Mouse (Mus musculus) cerebellum, adult 18-20 months (tissue): ENCODE data around the gene Enox1.
A peak's percentile ranks its signal among the peaks of the same experiment; 100 is the strongest.

Experiments used
- DNase-seq, 2 experiments: peaks; one replicate each; pipeline ENCODE4 v3.0.0; 2021

Gene Enox1

DNA sequence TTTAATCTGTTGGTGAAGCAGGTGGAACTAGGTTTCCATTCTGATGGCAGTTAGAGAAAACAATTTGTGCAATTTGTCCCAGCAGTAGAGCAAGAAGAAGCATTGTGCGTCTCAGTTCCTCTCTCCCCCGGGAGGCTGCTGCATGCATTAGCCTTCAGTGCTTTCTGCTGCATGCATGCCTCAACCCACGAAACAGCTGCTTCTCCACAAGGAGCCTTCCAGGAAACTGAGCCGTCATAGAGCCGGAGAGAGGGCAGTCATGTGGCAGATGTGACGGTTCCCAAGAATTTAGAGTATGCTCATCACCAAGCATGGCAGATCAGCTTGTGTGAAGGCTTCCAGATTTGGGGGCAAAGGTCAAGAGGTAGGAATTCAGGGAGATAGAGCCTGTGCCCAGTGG, 480.4 kb downstream of the Enox1 start:
- DNase-seq: no peak

DNA sequence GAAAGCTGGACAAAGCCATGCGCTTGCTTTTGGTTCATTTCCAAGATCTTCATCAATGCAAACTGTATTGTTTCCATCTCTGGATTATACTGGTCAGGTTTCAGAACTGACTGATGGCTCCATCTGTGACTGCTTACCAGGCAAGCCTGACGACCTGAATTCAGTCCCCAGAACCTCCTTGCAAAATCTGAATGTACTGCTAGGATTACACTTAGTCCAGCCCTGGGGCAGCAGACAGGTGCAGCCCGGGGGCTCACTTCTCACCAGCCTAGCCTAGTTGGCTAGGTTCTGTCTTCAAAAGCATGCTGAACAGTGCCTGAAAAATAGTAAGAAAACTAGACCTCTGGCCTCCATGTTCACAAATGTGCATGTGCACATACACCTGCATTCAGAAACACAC, 481.6 kb downstream of the Enox1 start:
- DNase-seq: no peak

DNA sequence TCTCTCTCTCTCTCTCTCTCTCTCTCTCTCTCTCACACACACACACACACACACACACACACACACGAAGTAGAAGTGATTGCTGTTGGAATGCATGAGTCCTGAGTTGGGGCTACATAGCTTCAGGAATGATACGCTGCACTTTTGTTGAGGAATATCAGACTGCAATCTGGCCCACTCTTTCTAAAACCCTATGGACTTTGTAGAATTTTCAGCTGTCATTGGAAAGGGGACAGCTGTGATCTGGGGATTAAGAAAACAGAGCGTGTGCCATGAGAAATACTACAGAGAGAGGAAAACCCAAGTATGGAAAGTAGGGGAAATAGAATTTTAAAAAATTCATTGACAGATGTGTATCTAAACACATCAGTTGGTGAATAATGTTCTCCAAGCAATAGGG, 482.1 kb downstream of the Enox1 start:
- DNase-seq: no peak

DNA sequence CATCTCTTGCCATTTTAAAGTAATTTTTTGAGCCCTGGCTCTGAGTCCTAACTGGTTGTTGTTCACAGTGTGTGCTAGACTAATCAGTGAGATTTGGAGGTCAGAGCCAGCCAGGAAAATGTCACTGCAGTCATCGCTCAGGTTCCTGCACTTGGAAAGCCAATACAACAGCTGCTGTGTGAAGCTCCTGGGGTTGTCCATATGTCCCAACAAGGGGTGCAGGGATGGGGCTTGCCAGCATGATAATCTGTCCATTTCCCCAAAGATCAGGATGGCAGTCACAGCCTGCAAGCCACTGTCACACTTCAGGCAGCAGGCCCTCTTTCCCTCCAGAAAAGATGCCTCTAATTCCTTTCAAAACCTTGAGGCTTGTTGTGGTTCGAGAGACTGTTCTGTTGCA, 483.0 kb downstream of the Enox1 start:
- peak; percentile 89 to 91 for DNase-seq

DNA sequence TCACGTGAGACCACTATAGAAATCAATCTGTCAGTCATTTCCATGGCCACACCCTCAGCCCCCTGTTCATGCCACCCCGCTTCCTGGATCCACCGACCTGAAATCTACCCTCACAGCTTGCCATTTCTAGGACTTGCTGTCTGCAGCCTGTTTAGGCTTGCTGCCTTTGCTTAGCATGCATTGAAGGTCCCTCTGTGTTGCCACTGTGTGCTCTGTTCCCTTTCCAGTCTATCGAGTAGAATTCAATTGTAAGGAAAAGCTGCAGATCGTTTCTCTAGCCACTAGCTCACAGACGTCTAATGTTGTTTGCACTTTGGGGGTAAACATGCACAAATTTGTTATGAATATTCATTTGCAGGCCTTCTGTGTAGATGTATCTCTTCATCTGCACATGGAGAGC, 485.8 kb downstream of the Enox1 start:
- DNase-seq: no peak

DNA sequence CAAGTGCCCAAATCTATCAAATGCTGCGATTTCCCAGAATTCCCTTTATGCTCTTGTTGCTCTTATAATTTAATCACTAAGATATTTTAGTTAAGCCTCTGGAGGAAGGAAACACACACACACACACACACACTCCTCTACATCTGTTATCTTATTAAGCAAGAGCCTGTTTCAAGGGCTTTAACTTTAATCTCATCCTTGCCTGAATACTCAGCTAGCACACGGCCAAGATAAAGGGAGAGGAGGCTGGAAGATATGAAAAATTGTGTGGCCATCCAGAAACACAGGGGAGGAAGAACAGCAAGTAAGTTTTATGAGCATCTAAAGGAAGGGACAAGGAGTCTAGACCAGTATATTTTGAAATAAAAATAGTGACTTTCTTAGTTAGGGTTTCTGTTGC, 489.6 kb downstream of the Enox1 start:
- DNase-seq: no peak

DNA sequence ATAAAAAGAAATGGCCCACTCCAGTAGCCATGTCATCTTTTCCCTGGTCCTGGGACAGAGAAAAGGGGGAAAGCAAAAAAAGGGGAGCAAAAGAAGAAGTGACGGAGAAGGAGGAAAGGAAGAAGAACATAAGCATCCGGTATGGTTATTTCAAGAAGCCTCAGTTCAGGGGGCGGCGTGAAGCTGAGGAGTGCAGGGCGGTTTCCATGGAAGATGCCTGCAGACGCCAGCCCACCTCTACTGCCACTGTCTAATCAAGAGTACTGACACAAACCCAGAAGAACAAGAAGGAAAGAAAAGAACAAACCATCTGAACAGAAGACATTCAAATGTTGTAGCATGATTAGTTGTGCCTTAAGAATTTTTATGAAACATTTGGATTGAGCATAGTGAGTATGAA, 490.5 kb downstream of the Enox1 start:
- no peak for DNase-seq

DNA sequence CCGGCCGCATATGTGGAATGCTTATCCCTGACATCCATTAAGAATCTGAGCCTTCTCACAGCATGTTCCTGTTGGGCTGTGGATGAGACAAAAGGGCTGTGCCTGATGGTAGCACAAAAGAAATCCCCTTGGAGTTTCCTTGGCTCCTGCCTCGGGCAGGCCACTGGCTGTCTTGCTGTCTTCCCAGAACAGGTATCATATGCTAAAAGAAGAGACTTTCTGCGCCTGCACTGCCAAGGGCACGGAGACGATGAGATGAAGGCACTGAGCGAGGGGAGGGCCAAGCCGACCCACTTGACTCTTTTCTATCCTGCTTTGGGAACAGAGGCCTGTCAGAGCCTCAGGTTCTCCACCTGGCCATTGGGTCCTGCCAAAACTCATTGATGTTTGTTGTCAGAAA, 491.7 kb downstream of the Enox1 start:
- DNase-seq: peak; percentile 56 to 64

DNA sequence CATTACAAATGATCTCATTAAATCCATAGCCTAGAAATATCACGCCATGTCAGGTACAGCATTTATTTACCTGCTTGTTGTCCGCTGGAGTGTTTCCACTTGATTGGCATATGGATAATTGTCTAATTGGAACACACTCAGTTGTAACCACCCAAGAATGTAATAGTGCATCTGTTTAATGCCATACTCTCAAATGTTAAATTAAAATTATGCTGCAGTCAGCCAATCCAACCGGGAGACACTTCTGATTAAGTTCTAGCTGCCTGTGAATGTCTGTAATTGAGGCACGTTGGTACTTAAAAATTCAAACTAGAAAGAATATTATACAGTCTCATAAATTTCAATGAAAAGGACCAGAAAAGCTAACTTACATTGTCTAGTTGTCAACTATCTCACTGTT, 502.2 kb downstream of the Enox1 start:
- DNase-seq: no peak

DNA sequence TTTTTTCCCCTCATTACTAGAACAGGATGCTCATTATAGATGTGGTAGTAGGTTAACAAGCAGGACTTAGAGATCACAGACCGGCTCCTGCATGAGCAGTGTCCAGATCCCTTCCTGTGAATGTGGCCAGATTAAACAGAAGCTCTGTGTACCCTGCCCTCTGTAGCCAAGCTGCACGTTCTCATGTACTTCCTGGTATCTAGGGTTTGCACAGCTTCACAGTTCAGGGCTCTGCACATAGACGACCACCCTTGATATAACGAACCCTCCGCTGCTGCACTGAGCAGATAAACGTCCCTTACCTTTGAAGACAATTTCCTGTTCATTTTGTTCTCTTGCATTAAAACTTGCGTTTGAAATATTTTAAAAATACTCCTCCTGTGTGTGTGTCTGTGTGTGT, 505.7 kb downstream of the Enox1 start:
- DNase-seq: no peak

DNA sequence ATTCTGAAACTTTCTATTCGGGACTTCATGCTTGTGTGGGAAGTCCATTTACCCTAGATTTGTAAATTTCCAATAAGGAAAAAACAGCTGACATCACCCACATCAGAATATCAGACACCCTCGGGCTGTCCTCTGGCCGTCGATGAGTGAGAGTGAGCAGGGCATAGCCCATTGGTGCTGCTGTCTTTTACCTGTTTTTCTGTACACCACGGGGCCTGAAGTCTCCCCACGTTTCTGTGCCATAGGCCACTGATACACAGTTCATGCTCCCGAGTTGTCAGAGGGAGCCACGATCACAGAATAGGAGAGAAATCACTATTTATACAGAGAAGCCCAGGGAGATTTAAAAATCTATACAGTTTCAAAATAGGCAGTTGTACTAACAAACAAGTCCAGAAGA, 506.4 kb downstream of the Enox1 start:
- DNase-seq: no peak

DNA sequence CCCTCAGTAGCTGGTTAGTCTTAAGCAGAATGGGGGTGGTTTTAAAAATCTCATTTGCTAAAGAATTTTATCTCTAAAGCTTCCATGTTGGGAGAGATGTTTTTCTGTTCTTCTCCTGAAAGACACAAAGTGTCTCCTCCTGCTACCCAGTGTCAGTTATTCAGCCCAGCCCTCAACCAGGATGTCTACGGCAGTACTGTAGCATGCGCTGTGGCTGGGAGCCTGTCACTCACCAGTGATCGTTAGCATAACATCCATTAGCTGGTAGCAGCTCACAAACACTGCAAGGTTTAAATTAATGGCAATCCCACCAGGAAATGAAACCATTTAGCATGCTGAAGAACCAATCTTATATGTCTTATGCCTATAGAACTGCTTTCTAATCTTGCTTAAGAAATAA, 511.5 kb downstream of the Enox1 start:
- DNase-seq: no peak

DNA sequence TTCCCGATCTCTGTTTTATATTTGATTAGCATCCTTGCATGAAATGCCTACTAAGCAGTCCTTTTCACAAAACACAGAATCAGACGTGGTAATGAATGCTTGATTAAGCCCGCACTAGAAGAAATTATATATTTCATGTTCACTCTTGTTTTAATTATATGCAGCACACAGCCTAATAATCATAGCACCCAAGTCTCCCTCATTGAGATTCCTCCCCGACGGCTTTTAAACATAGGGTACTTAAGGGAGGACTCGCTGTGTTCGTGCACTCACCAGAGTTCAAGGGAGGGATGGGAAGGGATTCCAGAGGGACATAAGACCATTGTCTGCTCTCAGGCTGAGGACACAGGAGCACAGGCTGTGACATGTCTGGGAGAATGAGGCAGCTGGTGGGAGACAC, 512.9 kb downstream of the Enox1 start:
- DNase-seq: no peak

DNA sequence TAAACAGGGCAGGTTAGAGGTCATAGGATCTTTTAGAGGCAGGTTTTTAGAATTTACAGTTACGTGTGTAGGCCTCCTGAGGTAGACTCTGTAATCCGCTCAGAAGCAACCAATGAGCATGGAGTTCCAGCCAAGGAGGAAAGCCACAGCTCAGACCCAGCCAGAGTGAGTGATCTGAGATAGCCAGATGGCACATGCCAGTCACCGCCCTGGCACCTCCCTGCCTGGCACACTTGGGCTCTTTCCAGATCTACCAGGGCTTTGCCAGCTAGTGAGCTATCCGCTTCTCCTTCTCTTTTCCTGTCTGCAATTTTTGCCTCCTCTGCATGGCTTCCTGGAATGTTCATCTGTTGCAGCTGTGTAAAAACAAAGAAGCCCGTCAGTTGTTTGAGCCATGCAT, 514.4 kb downstream of the Enox1 start:
- DNase-seq: peak; percentile 71 to 82

DNA sequence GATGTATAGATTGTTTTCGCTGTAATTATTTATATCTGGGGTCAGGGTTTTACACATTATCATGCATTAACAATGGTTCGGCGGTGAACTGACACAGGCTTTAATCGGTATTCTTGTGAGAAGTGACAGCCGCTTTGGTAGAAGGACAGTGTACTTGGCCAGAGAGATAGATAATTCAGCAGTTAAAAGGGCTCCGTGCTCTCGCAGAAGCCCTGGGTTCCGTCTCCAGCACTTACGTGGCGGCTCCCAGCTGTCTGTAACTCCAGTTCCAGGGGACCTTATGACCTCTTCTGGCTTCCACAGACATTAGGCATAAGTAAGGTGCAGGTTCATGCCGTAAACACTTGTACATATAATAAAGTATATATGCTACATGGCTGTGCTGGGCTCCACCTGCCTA, 515.4 kb downstream of the Enox1 start:
- DNase-seq: no peak

DNA sequence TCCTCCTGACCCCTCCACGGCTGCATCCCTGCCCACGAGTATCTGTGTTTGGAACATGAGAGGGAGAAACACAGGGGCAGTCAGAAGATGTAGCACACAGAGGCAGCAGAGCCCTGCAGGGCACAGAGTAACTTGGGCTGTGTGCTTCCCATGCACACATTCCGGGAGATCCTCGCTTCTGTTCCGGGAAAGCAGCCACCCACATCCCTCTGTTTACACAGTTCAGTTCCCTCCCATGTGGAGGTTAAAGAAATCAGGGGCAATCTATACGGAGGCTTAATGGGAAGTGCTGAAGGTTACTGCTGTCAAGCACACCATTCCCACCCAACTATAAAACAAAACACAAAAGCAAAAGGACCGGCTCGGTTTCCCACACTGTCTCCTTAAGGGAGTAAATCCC, 516.6 kb downstream of the Enox1 start:
- DNase-seq: no peak

DNA sequence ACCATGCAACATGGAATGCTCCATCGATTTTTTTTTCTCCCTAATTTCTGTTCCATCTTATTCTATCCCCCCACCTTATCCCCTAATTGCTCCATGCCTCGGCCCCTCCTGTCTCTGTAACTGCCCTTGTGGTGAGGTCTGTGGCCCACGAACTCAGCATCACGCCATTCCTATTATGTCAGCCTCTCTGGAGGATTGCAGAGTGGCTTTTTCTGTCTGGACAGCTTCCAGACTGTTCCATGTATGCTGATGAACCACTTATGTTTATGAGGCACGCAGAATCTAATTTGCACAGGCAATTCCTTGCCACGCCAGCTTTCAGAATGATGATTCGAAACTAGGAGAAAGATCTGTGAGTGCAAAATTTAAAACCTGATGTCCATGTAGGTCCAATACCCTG, 521.4 kb downstream of the Enox1 start:
- no peak for DNase-seq

DNA sequence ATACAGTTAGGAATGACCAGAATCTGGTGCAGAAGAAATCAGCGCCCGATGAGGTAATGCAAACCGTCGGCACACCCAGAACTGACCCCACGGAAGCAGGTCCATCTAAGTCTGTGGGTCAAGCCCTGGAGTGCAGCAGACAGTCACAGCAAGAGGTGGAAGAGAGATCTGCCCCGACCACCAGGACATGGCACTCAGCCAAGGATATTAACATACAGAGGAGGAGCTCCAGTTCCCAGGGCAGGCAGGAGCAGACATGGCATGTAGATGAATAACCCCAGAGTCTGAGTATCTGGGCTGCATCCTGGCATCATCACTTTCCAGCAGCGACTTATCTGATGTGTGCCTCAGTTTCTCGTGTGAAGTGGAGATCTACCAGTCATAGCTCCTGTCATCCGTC, 523.3 kb downstream of the Enox1 start:
- DNase-seq: peak in 1 of 2 experiments; percentile 13

DNA sequence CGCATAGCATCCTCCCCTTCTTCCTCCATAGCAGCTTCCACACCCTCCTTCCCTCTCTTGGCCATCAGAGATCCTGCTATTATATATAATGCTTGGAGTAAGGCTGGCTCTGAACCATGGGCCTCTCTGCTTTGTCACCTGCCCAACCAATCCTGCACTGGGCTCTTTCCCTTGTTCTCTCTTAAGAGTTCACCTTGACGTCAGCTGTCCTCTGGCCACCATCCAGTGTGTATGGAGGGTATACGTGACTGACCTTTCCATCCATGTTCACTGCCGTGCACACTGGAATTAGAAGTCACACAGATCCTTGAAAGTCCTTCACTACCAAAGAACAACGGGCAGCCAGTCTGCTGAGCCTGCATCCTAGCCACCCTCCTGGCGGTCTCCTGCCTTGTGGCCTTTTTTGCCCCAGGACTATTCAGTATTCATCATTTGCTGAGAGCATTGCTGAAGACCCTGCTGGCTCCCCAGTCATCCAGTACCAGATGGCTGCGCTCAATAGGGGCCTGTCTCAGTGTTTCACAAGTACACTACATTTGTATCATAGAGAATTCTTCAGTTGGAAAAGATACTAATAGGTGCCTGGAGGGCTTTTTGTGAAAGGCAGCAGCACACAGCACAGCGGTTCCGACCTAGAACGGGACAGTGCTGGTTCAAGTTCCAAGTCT, 526.5 kb downstream of the Enox1 start:
- no peak for DNase-seq

DNA sequence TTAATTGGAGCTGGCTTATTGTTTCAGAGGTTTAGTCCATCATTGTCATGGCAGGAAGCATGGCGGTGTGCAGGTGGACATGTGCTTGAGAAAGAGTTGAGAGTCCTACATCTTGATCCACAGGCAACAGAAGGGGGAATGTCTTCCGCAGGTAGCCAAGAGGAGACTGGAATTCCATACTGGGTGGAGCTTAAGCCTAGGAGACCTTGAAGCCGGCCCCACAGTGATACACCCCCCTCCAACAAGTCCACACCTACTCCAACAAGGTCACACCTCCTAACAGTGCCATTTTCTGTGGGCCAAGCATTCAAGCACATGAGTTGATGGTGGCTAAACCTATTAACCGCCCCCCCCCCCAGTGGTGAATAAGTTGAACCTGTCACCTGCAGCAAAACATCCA, 533.3 kb downstream of the Enox1 start:
- no peak for DNase-seq

DNA sequence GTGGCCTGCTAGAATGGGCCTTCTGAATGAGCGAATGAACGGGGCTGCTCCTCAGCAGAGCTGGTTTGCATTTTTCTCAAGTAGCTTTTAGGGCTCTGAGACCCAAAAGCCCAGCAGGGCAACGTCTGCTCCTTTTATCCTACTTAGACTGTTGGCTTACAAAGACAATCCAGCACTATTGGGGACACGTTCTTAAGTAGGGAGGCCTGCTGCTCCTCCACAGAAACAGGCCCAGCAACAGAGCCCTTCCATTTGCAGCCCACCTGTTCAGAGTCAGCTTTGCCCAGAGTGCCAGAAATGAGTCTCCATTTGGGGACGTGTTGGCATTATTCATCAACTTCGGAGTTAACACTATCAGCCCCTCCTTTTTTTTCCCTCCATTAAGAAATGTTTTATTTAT, 548.4 kb downstream of the Enox1 start:
- DNase-seq: no peak

DNA sequence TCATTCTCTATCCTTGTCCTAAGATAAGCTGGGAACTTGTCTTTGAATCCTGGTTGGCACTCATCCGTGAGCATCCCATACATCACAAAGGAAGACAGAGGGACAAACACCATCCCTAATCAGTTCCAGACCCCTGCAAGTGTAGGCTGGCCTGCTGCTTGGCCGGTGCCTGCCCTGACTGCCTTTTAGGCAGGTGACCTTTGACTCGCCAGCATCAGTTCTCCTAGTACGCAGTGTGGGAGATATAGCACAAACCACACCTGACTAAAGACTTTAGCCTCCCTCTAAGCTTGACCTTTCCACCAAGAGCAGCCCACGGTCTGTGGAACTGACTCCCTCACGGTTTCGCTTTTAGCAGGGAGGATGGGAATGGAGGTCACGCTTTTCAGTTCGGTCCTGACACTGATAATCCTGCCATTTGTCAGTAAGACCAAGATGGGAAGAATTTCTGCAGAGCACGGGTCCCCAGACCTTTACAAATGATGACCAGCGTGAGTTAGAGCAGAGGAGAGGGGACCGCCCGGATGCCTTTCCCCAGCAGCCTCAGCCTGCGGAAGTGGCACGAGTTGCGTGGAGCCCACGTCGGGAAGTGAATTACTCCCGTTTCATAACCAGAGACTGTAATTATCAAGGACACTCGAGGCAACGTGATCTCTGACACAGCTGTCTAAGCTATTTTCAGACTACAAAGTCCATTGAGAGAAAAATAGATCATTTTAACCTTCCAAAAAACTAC, 550.1 kb downstream of the Enox1 start:
- no peak for DNase-seq

DNA sequence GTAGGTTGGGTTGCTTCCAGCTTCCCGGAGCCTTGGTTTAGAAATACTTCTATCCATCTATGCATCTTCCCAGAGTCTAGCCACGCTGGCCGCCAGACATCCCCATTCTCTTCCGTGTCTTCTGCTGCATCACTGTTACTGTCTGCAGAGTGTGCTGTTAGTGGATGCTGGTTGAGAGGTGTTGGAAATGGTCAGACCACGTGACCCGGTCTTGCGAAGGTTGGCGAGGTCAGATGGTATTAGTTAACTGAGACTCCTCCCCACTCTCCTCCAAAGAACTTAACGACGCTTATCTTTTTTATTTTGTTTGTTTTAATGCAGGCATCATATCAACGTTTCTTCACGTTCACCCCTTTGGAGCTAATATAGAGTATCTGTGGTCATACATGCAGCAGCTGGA, 550.7 kb downstream of the Enox1 start:
- no peak for DNase-seq

DNA sequence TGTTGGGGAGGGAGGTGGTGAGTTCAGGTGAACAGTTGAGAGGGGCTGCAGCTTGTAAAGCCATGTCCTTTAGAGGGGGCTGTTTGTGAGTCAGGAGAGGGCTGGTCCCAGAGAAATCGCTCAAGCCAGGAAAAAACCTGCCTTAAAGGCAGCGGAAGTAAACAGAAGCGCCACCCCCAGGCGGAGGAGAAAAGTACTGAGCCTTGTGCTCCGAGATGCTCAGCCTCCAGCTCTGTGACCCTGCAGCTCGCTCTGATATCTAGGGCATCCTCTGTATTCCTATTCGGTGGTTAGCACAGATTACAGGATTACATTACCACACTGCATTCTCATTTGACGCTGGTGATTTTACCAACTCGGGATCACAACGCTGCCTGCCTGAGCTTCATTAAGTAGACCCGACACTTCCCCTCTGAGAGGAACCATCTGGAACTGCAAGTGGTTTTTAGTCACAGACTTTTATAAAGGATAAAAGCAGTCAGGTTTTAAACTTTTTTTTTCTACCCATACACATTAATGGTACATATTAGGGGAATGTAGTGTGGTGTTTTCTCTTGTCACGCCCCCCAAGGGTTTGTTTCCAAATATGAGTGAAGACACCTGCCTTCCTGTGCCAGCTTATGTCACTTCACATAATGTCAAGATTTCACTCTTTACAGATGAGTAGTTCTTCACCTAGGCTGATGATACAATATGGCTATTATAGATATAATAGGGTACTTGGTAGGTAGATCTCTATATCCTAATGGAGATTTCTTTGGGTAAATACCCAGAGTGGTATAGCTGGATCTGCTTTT, 552.0 kb downstream of the Enox1 start:
- no peak for DNase-seq
